Mouse (Mus musculus): ENCODE measurements at regions not wholly inside any gene's neighbourhood (a gene's known extent, or its start where the extent isn't known, plus 50 kb on each side); places are given as distances from the start of the nearest gene placed in this dataset.

- no peak for DNase-seq (ENCODE audit: low spot score in 2 of 2)
Measured at GRCm38 (mm10) chr10:17550638-17551013, 172.4 kb upstream of the Cited2 start.

DNA sequence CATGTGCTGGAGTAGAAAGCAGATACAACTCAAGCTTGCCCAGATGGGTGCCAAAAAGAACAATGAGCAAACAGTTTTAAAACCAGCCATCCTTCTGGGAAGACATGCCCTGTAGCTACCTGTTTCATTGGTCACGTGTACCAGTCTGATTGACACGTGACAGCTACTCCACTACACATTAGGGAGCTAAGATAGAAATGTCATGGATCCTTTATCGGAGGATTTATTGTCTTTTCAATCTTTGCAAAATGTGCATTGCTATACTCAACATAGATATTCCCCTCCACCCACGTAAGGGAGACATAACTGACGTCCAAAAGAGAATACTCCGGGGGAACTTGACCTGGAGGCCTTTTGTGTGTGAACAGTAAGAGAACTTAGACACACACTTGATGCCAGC, 171.1 kb upstream of the Cited2 start:
- no peak for DNase-seq (ENCODE audit: low spot score in 2 of 2)

GRCm38 (mm10) chr10:17552277-17552676, 170.7 kb upstream of the Cited2 start:
- no peak for DNase-seq (ENCODE audit: low spot score in 2 of 2)

GRCm38 (mm10) chr10:17556391-17556790, 166.6 kb upstream of the Cited2 start:
- no peak for DNase-seq (ENCODE audit: low spot score in 2 of 2)

- DNase-seq (ENCODE audit: low spot score in 2 of 2): no peak
Measured at GRCm38 (mm10) chr10:17559370-17559955, 163.6 kb upstream of the Cited2 start.

- DNase-seq (ENCODE audit: low spot score in 2 of 2): no peak
Measured at GRCm38 (mm10) chr10:17559980-17560379, 163.0 kb upstream of the Cited2 start.

DNA sequence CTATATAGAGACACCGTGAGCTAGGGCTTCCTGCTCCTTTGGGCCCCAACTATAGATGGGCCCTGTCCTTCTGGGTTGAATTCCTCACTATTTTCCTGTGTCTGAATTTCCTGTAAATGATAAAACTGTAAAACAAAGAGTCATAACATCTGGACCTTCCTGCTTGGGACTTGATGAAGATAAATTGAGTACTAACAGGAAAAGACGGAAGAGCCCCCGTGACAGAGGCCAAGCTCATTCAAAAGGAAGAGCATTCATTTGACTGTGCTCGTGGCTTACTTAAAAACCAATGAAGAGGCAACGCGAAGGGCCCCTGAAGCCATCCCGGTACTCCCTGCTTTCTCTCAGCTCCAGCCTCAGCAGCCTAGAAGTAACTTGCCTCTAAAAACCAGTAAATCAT, 161.6 kb upstream of the Cited2 start:
- DNase-seq (ENCODE audit: low spot score in 2 of 2): no peak

- no peak for DNase-seq (ENCODE audit: low spot score in 2 of 2)
Measured at GRCm38 (mm10) chr10:17561977-17562376, 161.0 kb upstream of the Cited2 start.

GRCm38 (mm10) chr10:17562410-17563350, 160.3 kb upstream of the Cited2 start:
- no peak for DNase-seq (ENCODE audit: low spot score in 2 of 2)

DNA sequence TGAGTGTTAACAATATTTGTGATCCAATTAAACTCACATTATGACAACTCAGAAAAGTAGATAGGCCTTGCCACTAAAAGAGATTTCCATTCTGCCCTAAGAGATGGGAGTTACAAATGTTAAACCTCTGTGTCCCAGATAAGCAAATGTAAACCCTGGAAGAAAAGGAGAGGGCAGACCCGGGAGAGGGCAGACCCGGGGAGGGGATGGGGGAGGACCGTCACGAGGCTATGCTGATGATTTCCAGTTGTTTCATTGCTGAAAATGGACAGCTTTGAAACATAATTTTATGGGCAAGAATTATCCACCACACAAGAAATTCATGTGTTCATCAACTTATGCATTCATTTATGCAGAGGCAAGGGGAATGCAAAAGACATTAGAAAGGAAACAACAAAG, 159.7 kb upstream of the Cited2 start:
- DNase-seq (ENCODE audit: low spot score in 2 of 2): no peak

DNA sequence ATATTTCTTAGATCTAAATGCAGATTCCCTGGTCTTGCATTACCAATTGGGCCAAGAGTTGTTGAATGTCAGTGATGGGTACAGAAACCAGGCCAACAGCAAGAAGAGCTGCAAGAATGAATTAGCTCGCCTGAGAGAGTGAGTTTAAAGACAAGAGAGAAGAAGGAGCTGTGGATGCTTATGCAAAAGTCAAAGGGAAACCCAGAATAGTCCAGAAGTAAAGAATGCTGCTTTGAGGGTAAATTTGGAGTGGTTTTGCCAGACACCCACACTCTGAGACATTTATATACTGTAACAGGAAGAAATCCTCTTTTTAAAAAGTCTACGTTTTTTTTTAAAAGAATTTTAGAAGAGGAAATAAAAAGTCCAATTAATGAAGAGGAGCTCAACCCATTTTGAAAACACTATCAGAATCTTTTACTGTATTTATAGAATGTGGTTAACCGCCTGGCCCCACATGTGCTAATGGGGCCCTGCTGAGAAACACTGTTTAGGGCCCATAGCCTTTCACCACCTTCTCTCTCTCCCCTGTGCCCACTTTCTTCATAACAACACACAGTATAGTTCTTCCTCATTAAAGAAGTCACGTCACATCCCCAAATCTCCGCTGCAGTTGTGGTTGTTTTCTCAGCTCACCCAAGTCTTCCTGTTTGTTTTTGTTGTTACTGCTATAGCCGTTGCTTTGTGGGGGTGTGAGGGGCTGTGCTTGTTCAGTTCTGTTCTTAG, 158.0 kb upstream of the Cited2 start:
- no peak for DNase-seq (ENCODE audit: low spot score in 2 of 2)

- DNase-seq (ENCODE audit: low spot score in 2 of 2): no peak
Measured at GRCm38 (mm10) chr10:17566975-17567374, 156.0 kb upstream of the Cited2 start.

DNA sequence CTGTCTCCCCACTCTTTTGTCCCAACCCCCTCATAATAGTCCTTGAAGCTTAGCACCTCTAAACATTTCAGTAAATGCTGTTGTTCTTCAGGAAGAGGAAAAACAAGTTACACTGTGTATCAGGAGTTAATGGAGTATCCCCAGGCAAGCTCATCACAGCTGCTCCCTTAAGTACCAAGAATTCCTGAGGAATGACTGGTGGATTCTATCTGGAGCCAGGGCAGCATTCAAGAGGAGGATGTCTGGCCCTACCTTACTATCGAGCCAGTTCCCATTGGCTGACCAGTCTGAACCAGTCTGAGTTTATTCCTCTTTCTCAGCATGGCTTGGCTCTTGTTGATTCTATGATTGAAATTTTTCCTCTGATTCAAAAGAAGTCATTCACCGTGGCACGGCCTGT, 155.4 kb upstream of the Cited2 start:
- no peak for DNase-seq (ENCODE audit: low spot score in 2 of 2)

DNA sequence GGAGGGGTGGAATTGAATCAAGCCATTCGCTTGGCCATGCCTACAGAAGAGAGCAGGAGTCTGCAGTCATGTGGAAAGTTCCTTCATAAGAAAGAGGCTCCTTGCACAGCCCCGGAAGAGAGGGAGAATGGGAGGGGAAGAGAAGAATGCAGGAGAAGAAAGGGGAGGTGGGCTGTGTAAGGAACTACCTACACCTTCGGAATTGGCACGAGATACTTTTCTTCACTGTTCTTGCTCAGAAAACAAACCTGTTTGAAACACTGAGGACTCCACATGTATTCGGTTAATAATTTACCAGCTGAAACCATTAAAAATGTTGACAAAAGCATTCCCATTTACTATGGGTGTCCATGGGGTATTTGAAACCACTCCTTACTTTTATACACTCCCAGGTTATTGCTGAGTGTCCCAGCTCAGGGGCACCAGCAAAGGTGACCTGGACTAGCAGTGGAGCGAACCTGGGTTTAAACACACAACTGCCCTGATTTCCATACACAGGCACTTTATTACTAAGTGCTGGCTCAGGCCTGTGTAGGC, 153.4 kb upstream of the Cited2 start:
- no peak for DNase-seq (ENCODE audit: low spot score in 2 of 2)

GRCm38 (mm10) chr10:17574894-17575293, 148.1 kb upstream of the Cited2 start:
- no peak for DNase-seq (ENCODE audit: low spot score in 2 of 2)

- no peak for DNase-seq (ENCODE audit: low spot score in 2 of 2)
Measured at GRCm38 (mm10) chr10:17575448-17576332, 147.3 kb upstream of the Cited2 start.

DNA sequence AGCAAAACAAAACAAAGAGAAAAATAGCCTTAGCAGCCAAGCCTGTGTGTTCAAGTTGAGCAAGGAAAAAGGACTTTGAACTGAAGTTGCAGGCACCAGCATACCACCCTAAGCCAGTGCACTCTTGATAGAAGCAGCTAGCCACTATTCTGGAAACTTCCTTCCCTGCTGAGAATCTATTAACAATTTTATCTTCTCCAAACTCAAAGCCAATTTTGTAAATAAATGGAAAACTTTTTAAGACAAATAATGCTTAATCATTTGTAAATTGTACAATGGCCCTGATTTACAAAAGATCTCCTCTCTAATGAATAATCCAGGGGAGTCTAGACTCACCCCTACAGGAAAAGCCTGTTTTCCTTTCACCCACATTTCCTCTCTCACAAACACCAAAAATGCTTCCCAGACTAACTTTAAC, 146.7 kb upstream of the Cited2 start:
- no peak for DNase-seq (ENCODE audit: low spot score in 2 of 2)

DNA sequence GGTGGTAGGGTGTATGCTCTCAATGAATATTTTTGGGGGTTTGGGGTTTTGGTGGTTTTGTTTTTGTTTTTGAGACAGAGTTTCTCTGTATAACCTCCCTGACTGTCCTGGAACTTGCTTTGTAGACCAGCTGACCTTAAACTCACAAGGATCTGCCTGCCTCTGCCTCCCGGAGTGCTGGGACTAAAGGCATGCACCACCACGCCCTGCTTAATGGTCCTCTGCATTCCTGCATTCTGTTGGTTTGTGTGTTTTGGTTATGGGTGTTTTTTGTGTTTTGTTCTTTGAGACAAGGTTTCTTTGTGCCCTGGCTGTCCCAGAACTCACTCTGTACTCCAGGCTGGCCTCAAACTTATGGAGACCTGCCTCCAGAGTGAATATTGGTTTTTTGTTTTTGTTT, 143.6 kb upstream of the Cited2 start:
- no peak for DNase-seq (ENCODE audit: low spot score in 2 of 2)

- DNase-seq (ENCODE audit: low spot score in 2 of 2): no peak
Measured at GRCm38 (mm10) chr10:17584842-17585241, 138.2 kb upstream of the Cited2 start.

GRCm38 (mm10) chr10:17586910-17587309, 136.1 kb upstream of the Cited2 start:
- DNase-seq (ENCODE audit: low spot score in 2 of 2): no peak

DNA sequence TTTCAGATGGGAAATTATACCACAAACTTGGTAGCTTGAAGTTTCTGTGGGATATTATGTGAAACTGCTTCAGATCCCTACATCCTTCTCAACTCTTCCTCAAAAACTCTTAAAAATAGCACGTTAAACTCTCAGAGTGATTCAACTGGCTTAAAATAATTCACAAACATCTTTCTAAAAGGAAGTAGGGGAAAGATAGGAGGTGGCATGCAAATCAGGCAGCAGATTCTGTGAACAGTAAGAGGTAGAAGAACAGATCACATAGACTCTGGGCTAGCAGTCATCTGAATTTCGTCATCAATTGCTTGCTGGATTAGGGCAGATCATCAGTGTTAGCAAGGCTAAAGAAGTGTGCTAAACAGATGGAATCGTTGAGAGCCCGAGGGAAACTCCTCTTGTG, 133.9 kb upstream of the Cited2 start:
- DNase-seq (ENCODE audit: low spot score in 2 of 2): no peak
